Mouse (Mus musculus): ENCODE data around the gene Rab34.

- TF ChIP-seq CTCF (IDR thresholded peaks at IDR 0.05; ENCODE audit: control insufficient read depth, insufficient read depth, insufficient read length) (no peak), MYOD1 (IDR thresholded peaks at IDR 0.05; ENCODE audit: control insufficient read depth, insufficient read length, low read depth) (no peak), USF1 (IDR thresholded peaks at IDR 0.05; ENCODE audit: low read depth) (no peak), FOSL1 (IDR thresholded peaks at IDR 0.05; ENCODE audit: insufficient read depth, low read length, poor library complexity, severe bottlenecking) (no peak), MAX (IDR thresholded peaks at IDR 0.05) (no peak), MYOG (IDR thresholded peaks at IDR 0.05; ENCODE audit: control insufficient read depth, extremely low read depth, insufficient read length) (no peak)
Observed at GRCm38 (mm10) chr11:78156156-78156699, 32.0 kb upstream of the Rab34 start.
